Mouse (Mus musculus): ENCODE measurements at regions not wholly inside any gene's neighbourhood (a gene's known extent, or its start where the extent isn't known, plus 50 kb on each side); places are given as distances from the start of the nearest gene placed in this dataset.

DNA sequence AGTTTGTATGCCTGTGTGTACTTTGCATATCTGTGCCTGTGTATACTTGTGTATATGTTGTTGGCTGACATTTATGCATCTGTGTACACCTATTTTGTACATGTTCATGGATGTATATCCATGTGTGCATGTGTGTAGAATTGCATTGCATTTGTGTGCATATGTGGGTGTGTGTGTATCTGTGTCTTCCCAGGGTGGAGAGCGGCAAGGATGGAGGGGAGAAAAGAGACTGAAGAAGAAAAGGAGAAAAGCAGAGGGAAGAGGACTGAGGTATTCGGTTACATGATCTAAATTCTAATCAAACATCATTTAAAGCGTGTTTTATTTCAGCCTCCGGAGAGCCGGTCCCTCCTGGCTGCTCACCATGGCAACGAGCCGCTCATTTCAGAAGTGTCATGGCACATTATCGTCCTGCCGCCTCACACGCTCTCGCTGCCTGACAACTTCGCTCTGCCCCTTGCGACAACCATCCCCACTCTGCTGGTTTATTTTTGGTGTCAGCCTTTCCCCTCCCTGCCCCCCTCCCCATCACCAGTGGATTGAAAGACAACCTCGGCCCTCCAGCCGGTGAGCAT lies 58.6 kb downstream of the Mrm1 start:
- no peak for DNase-seq (ENCODE audit: low spot score)

DNA sequence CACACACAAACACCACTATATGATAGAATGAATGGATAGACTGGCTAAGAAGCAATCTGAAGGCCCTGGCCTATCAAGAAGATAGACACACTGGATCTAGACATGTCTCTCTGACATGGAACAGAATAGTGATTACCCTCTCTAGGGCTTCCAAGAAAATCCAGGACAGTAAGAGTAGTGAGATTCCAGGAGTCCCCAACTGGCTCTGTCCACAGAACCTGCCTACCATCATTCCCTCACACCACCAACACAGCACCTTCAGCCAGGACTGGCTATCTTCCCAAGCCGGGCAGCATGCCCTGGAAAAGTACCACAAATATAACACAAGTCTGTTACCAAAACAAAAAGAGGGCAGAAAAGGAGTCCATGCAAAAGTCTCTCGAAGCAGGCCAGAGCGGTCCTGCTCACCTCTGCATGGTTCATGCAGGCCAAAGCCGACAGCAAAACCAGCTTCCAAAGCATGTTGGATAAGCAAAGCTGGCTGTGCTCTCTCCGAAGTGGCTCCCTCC lies 59.8 kb downstream of the Mrm1 start:
- DNase-seq (ENCODE audit: low spot score): no peak

DNA sequence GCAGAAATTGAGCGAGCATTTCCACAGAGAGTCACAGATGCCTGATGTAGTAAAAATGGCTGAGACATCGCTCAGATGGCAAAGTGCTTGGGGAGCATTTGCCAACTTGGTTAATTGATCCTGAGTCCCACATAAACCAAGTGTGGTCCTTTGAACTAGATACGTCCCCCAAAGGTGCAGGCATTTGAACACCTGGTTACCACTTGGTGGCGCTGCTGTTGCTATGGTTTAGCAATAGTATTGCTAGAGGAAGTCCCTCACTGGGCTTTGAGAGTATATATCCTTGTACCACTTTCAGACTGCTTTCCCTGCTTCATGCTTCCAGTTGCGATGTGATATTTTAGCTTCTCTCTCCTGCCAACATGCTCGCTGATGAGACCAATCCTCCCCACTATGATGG lies 67.3 kb downstream of the Mrm1 start:
- no peak for DNase-seq (ENCODE audit: low spot score)

DNA sequence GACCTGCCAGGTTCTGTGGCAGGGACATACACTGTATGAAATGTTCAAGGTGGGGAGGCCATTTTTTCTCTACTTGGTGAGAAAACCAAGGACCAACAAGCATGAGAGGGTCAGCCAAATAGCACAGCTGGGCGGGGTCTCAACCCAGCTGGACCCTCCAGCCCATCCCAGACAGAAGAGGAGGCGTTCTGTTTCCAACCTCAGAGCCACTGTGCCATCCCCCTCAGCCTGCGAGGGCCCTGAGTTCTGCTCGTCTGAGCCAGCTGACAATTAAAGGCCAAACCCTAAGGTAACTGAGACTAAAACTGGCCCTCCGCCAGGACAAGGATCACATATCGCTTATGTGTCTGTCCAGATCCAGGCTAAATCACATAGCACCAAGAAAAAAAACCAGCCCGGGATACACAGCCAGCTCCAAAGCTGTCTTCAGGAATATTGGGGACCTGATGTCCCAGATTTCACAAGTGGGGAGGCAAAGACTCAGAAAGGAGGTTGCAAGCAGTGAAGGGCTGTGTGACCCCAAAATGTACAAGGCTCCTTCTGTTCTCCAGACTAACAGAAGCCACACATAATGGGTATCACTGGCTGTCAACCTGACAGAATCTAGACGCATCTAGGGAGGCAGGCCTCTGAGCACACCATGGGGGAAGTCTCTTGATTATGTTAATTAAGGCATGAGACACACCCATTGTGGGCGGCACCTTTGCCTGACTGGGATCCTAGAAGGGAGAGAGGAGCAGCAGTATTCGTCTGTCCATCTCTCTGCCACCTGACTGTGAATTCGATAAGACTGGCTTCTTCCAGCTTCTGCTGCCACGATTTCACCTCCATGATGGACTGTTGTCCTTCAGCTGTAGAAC lies 69.6 kb downstream of the Mrm1 start:
- DNase-seq (ENCODE audit: low spot score): no peak

DNA sequence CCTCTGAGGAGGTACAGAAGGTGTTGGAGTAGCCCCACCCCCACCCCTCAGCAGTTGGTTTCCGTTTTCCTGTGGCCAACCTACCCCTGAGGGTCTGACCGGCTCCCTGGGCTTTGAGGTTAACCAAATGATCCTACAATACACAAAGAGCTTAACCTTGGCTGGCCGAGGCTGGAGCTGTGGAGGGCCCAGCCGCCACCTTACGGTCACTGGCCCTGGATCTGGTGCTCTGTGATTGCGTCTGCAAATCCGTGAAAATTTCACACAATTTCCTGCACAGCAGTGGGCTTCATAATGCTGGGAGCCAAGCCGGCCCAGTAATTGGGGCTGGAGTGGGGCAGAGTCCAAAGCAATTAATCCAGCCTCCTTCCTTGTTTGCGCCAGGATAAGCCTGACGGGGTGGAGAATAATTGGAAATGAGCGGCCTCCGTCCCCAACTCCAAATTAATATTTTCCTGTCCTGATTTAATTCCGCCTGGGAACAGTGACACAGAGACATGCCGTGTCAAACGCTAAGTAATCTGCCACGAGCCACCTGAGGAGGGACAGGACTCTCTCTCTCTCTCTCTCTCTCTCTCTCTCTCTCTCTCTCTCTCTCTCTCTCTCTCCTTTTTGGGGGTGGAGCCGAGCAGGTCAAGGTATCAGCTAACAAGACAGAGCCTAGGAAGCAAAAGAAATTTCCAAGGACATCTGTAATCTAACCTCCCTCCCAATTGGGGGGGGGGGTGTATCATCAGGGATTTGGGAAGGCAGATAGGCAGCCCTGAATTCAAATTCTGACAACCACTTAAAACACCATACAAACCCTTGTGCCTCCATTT lies 80.3 kb downstream of the Mrm1 start:
- no peak for DNase-seq (ENCODE audit: low spot score)

DNA sequence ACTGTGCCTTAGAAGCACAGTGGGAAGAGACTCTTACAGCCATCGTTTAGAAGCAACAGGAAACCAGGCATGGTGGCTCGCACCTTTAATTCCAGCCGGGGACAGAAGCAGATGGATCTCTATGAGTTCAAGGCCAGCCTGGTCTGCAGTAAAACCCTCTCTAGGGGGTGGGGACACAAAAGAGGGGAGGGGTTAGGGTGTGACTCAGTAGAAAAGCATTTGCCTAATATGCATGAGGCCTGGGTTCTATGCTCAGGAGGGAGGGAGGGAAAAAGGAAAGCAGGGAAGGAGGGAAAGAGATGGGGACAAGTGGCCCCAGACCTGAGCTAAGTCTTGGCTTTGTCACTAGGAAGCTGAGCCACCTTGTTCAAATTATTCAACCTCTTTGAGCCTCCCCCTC lies 81.2 kb downstream of the Mrm1 start:
- DNase-seq (ENCODE audit: low spot score): no peak

DNA sequence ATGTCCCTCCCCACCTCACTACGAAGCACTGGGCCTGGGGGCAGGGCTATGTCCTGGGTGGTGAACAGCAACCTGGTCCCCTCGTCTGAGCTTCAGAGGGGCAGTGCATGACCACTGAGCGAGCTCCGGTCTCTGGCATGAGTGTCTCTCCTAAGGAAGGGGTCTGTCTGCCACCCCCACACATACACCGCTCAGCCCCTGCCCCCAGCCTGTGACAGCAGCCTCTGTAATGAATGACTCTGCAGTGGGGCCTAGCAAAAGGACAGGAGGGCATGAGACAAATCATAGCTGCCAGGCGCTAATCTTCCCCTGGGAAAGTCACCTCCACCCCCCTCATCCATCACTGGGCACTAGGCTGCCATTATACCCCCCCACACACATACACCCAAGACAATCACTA lies 87.4 kb downstream of the Mrm1 start:
- DNase-seq (ENCODE audit: low spot score): no peak

DNA sequence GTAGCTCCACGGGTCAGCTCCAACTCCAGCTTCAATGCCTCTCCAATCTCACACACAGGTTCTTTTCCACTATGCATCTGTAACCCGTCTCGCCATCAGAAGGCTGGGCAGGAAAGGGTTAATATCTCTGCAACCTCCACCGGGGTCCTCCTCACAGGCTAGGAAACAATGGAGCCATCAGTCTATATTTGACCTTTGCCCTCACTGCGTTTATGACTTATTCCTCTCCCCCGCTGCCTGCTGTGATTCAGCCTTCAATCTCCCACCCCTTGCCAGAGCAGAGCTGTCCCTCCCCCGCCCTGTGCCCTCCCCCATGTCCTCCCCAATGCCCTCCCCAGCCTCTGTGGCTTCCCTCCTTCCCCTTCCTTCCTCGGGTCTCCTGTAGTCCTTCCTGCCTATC lies 89.1 kb downstream of the Mrm1 start:
- no peak for DNase-seq (ENCODE audit: low spot score)

DNA sequence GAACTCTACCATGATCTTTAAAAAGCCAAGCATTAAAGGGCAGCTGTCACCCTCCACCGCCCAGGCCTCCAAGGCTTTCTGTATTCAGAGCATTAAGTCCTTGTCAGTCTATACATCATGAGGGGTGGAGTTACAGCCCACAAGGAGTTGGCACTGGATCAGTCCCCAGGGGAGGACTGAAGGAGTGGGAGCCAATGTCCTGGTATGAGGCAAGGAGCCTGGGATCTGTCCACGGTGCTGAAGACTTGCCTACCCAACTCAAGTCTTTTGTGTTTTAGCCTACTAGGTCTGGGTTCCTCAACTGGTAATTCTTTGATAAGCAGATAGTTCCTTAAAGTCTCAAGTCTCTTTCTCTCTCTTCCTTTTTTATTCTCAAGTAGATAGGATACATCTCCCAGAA lies 90.1 kb downstream of the Mrm1 start:
- peak; percentile 34 for DNase-seq (ENCODE audit: low spot score)

DNA sequence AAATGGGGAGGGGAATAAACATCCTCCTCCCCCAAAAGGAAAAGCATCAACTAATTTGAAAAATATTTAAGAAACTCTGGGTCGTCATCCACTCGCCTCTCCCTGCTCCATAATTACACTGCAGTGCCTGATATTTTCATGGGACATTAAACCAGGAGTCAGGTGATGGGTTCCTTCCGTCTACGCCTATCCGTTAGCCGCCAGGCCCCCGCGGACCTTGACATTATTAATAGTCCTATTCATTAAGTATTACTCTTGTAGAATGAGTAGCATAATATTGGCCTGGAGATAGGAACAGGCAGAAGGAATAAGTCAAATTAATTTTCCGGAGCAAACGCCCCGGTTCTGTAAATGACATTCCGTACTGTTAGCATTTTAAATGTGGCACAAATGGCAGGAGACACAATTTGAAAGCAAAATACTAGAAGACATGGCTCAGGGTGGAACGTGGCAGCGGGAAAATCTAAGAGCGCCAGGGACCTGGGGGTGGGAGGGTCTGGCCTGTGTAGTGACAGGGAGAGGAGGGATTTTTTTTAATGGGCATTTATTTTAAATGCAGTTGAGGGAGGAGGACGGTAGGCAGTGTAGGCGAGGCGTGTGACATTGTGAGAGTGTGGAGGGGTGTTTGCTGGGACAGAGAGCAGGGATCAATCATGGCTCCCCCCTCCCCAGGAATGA lies 93.2 kb downstream of the Mrm1 start:
- no peak for DNase-seq (ENCODE audit: low spot score)

DNA sequence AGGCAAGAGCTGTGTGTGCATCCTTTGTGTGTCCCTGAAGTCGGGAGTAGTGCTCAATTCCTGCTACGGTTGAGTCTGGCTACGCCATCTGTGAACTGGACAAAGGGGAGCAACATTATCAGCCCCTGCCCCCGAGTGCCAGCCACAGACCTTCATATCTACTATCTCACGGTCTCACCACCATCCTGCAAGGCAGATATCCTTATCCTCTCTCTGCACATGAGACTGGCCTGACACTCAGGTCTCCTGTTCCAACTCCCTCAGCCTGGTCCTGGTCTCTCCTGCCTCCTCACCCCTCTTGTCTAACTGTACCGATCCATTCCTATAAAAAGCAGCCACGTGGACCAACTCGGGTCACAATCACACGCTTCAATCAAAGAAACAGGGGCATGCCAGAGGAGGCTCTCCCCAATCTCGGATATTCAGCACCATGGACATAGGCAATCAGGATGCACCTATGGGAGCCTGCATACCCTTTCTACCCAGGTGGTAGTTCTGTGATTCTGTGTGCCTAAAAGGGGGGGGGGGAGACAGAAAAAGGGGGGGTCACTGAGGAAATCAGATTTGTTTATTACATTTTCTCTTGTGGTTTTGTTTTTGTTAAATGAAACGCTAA lies 94.0 kb downstream of the Mrm1 start:
- DNase-seq (ENCODE audit: low spot score): no peak

DNA sequence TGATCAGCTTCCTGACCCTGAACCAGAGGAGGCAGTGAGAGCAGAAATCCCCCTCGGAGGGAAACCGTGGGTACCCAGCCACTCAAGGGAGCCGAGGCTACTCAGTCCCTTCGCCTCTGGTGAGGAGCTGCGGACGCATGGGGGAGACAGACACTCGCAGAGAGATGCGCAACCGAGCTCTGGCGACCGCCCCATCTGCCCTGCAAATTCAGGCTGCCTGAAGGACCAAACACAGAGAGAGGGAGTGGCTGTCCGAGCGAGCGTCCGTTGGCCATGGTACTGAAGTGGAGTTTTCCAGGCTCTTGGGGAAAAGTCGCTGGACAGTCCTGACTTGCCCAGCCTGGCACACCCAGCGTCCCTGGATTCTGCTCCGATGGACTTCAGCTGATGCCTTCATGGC lies 95.2 kb downstream of the Mrm1 start:
- no peak for DNase-seq (ENCODE audit: low spot score)

DNA sequence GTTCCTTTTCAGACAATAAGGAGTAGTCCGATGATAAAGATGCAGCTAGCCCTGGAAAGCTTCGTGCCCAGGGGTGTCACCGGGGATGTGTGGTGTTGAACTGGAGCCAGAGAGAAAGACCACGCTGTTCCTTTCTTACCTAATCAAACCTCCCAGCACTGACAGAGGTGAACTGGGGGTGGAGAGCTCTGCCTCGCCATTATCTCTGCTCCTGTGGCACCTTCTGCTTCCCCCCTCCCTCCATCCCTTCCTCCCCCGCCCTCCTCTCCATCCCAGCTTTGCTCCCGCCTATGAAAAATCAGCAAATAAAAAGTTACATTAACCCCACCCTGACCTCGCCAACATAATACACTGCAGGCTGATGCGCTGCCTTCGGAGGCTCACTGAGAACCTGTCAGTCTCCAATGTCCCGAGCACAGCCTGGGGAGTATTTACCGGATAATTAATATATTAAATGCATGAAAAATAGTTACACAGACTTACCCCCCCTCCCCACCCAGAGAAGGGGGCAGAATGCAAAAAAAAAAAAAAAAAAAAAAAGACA lies 96.6 kb downstream of the Mrm1 start:
- no peak for DNase-seq (ENCODE audit: low spot score)

DNA sequence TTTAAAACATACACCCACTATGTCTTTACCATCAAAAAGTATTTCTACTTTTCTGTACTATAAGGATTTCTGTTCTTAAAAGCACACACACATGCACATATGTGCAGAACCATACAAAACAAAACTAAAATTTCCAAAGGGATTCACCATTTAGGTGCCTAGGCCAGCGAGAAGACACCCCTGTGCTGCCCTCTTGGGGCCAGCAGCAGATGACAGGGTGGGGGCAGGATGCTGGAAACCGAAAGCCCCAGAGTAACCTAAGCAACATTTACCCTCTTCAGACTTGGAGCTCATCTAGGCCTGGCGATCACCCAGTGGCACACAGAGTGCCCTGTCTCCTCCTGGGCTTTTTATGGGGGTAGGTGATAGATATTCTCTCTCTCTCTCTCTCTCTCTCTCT lies 97.3 kb downstream of the Mrm1 start:
- no peak for DNase-seq (ENCODE audit: low spot score)

DNA sequence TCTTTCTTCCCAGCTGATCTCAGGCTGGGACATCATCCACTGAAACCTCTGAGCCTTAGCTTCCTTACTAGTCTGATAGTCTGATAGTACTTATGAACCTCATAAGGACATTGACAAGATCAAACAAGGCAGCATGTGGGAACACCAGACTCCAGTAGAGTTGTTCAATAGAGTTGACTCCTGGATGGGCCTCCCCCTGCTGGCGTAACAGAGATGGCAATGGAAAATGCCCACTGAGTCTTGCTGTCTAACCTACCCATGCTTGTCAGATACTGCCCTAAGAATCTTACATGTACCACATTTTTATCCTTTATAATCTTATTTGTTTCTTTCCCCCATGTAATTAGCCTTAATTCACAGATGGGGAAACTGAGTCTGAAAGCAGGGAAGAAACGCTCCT lies 98.2 kb downstream of the Mrm1 start:
- DNase-seq (ENCODE audit: low spot score): no peak

DNA sequence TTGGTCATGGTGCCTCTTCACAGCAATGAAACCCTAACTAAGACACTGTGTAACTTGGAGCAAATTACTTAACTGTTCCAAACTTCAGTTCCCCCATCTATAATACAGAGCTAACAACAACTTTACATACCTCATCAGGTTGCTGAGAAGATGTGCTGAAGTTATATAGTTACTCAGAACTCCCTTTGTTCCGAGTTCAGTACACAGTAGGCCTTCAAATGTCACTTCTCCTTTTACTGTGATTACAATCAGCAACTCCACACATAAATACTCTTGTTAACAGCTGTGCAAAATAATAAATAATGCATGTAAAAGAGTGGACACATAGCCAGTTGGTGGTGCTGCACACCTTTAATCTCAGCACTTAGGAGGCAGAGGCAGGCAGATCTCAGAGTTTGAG lies 99.5 kb downstream of the Mrm1 start:
- no peak for DNase-seq (ENCODE audit: low spot score)

DNA sequence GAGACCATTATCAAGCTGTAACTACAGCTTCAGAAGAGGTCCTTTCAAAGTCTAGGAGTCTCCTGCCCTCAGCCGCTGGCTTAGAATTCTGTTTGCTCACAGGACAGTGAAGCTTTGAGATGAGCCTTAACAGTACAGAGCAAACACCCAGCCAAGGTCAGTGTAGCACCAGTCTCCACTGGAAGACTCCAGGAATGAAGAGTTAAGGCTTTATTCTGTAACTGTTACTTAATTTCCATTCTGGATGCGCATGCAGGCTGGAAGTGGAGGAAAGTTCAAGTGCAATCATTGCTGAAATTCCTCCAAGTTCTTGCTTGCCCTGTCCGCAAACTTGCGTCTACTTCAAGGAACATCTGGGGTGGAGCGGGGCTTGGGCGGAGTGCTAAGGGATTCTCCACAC lies 106.6 kb downstream of the Mrm1 start:
- no peak for DNase-seq (ENCODE audit: low spot score)

DNA sequence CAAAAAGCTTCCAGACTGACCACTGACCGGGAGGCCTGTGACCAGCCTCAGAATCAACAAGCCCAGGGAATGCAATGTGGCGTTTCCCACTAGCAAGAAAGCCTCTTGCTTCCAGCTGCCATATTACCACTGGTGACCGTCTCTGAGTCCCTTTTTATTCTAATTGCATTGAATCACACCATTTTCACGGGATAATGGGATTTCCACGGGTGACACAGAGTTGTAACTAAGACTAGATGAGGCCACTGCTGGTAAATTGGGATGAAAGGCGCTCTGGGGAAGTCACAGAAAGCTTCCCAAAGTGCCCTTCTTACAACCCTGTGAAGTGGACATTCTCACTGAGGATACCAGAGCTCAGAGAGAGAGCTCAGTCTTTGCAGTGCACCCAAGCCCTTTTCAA lies 107.4 kb downstream of the Mrm1 start:
- no peak for DNase-seq (ENCODE audit: low spot score)

DNA sequence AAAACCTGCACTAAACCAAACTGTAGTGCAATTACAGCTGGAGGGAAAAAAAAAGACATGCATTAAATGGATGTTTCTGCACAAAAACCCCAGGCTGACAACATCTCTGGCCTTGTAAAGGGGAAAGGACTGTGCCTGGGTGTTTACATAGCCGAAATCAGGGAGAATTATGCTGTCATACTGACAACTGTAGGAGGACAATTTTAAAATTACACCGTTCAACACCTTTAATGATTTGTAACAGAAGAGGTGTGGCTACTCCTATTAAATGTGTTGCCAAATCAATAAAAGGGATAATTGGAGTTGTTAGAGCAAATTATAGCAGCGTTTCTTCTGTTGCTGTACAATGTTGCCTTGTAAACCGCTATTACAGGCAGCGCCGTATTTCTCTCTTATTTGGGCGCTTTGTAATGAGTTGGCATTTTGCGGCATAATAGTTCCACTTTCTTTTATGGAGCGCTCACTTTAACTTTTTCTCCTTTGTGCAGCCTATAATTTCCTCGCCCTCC lies 111.0 kb downstream of the Mrm1 start:
- DNase-seq (ENCODE audit: low spot score): no peak

DNA sequence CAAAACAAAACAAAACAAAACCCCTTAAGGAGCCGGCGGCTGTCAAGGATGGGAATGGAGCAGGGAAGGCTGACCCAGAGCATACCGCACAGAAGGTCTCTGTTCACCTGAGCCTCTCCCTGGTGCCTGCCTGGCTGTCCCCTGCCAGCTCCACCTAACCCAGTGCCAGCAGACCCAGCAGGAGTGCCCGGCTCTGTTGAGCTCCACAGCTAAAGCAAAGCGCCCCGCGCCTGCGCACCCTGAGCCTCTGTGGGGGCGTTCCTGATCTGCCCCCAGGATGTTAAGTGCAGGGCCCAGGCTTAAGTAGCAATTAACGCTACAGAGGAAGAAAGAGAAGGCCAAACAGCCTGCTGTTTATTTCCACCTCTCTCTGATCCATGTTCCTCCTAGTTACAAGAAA lies 111.5 kb downstream of the Mrm1 start:
- DNase-seq (ENCODE audit: low spot score): no peak

DNA sequence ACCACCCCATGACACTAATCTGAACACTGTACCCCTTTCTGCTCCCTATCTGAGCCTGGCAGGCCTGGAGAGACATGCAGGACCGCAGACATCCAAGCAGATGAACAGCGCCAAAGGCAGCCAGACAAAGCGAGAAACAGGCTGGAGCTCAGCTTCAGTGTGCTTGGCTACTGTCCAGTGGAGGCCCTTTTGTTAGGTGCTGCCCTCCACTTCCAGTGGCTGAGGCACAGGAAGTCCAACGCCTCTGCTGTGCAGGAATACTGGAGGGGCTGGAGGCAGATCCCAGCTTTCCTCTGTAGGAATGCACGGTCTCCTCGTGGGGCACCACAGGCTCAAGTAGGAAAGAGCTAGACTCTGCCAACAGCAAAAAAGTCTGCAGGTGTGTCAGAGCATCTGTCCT lies 112.6 kb downstream of the Mrm1 start:
- DNase-seq (ENCODE audit: low spot score): no peak

Data from urinary bladder, postnatal 14 days (tissue).